ENCODE assay signal across 9 mouse cellular contexts in genomic region chr10:96621361-96621945, GRCm38 (mm10). TPM values are rescaled to one million over a fixed set of nuclear protein-coding genes. Genes with fewer than 3 reads are reported as not detected.
A peak's percentile ranks its signal among the peaks of the same experiment; 100 is the strongest.
DNase-seq lines count a peak whose midpoint lies in the region; ATAC-seq and TF ChIP-seq lines count a peak whose summit lies in the region.
"Had no signal": no experiment of that assay in that cellular context is flagged by ENCODE, and none has a peak within 500 bp of the region (broad histone marks: within the 10 kb centered on the region; RNA-seq: fewer than 3 reads in every experiment).

No protein-coding gene starts in this region.

- 42% methylated on average over 4 of the region's 4 CpGs for whole genome bisulfite sequencing in kidney, adult 2 months
- 62% methylated on average over 4 of the region's 4 CpGs for WGBS in forebrain, embryonic 15.5 days
- 83% methylated on average over 4 of the region's 4 CpGs for WGBS in midbrain, embryonic 13.5 days

- TF ChIP-seq POLR2A in kidney, adult 2 months (IDR thresholded peaks at IDR 0.05; ENCODE audit: low read depth, low read length), result no peak
- TF ChIP-seq POLR2A in ES-Bruce4 (IDR thresholded peaks at IDR 0.05; ENCODE audit: insufficient read depth, low read length), result no peak

- peak overlapping the region; percentile 41 for H3K4me3 ChIP-seq in kidney, adult 2 months (ENCODE audit: insufficient read depth, low read depth, low read length)
- H3K4me3 ChIP-seq in ES-Bruce4 (ENCODE audit: low read depth, low read length), result no peak overlapping the region
- peak overlapping the region; percentile 54 for H3K4me3 ChIP-seq in forebrain, embryonic 15.5 days
- H3K4me3 ChIP-seq in midbrain, embryonic 13.5 days (replicated peaks), result peak overlapping the region; percentile 61

- H3K36me3 ChIP-seq in kidney, adult 2 months (ENCODE audit: control insufficient read depth, insufficient read depth, low read length), result peaks cover 6% of the 10 kb centered on the region
- peaks cover 30% of the 10 kb centered on the region for H3K36me3 ChIP-seq in ES-Bruce4 (ENCODE audit: control insufficient read depth, insufficient read depth, low read length, poor library complexity, severe bottlenecking)
- peaks cover 9% of the 10 kb centered on the region; the same call in 1 of the 2 replicates for H3K36me3 ChIP-seq in forebrain, embryonic 15.5 days
- peaks cover 16% of the 10 kb centered on the region for H3K36me3 ChIP-seq in midbrain, embryonic 13.5 days

- no peaks in the 10 kb centered on the region for H3K27me3 ChIP-seq in kidney, adult 2 months (replicated peaks; ENCODE audit: control insufficient read depth, insufficient read depth, low read length)
- no peaks in the 10 kb centered on the region for H3K27me3 ChIP-seq in ES-Bruce4 (ENCODE audit: control insufficient read depth, insufficient read depth, low read length, poor library complexity, severe bottlenecking)
- no peaks in the 10 kb centered on the region for H3K27me3 ChIP-seq in forebrain, embryonic 15.5 days
- no peaks in the 10 kb centered on the region for H3K27me3 ChIP-seq in midbrain, embryonic 13.5 days

- H3K27ac ChIP-seq in kidney, adult 2 months (ENCODE audit: insufficient read depth, low read depth, low read length), result peak overlapping the region; percentile 85
- H3K27ac ChIP-seq in ES-Bruce4 (ENCODE audit: insufficient read depth, low read length), result peak overlapping the region; percentile 52; the same call in 1 of the 2 replicates
- H3K27ac ChIP-seq in forebrain, embryonic 15.5 days (replicated peaks), result peak overlapping the region; percentile 21; the same call in 1 of the 2 replicates
- no peak overlapping the region for H3K27ac ChIP-seq in midbrain, embryonic 13.5 days
- H3K27ac ChIP-seq: liver, embryonic 14.5 days had no signal

- H3K9me3 ChIP-seq in ES-Bruce4 (replicated peaks; ENCODE audit: control insufficient read depth, insufficient read depth, low read length, poor library complexity, severe bottlenecking), result no peaks in the 10 kb centered on the region
- H3K9me3 ChIP-seq in forebrain, embryonic 15.5 days, result no peaks in the 10 kb centered on the region
- H3K9me3 ChIP-seq in midbrain, embryonic 13.5 days, result no peaks in the 10 kb centered on the region

- no peak for TF ChIP-seq CTCF in kidney, adult 2 months (conservative IDR thresholded peaks at IDR 0.05; ENCODE audit: insufficient read depth, insufficient read length, low read depth, low read length)
- no peak for TF ChIP-seq CTCF in ES-Bruce4 (IDR thresholded peaks at IDR 0.05; ENCODE audit: low read depth, low read length)

- ATAC-seq in forebrain, embryonic 15.5 days (replicated peaks), result no peak
- no peak for ATAC-seq in midbrain, embryonic 13.5 days

- H3K4me2 ChIP-seq in forebrain, embryonic 15.5 days (replicated peaks), result peak overlapping the region; percentile 81
- H3K4me2 ChIP-seq in midbrain, embryonic 13.5 days (replicated peaks), result peak overlapping the region; percentile 95

- DNase-seq in kidney, adult 2 months, result no peak
- no peak for DNase-seq in kidney, adult 9 months
- DNase-seq in layer of hippocampus, adult 11-12 months (ENCODE audit: low spot score), result no peak
- DNase-seq in left cerebral cortex, postnatal 14 days (ENCODE audit: low spot score in 2 of 2), result no peak
- no peak for DNase-seq in cerebellum, adult 8-10 months

- peaks cover 29% of the 10 kb centered on the region for H3K4me1 ChIP-seq in kidney, adult 2 months (ENCODE audit: control insufficient read depth, insufficient read depth, low read length)
- peaks cover 3% of the 10 kb centered on the region for H3K4me1 ChIP-seq in ES-Bruce4 (ENCODE audit: control insufficient read depth, insufficient read depth, low read length)
- peaks cover 65% of the 10 kb centered on the region for H3K4me1 ChIP-seq in forebrain, embryonic 15.5 days
- peaks cover 64% of the 10 kb centered on the region for H3K4me1 ChIP-seq in midbrain, embryonic 13.5 days (replicated peaks)

- no peak for TF ChIP-seq EP300 in ES-Bruce4 (IDR thresholded peaks at IDR 0.05; ENCODE audit: insufficient read depth, low read depth, low read length)

- peak overlapping the region; percentile 46 for H3K9ac ChIP-seq in ES-Bruce4 (ENCODE audit: low read depth, poor library complexity, severe bottlenecking)
- H3K9ac ChIP-seq in forebrain, embryonic 15.5 days (replicated peaks), result peak overlapping the region; percentile 35
- H3K9ac ChIP-seq in midbrain, embryonic 13.5 days (replicated peaks), result peak overlapping the region; percentile 53
- H3K9ac ChIP-seq: liver, embryonic 14.5 days had no signal

- intact Hi-C loops in left cerebral cortex, postnatal 14 days (cut with DNase I), result loop anchor here (5.0 to 10.0 kb wide), 4 partner anchors 101 to 453 kb away; no protein-coding TSS in a partner anchor

RNA-seq across cellular contexts. Expression of gene Btg1, which starts 4.6 kb away (rescaled TPM):
- polyA plus RNA-seq in kidney, adult 2 months (2012; rRNA removed), result 16.3 and 35.5 TPM in 2 replicates
- polyA plus RNA-seq in ES-Bruce4 (2011; ENCODE audit: insufficient read depth, insufficient read length, low read depth, missing spikeins), result 42.0 and 42.6 TPM in 2 replicates
- polyA plus RNA-seq in forebrain, embryonic 15.5 days (2015; fragmentation: Nextera tagmentation; extraction: Ambion mirVana), result 60.0 and 61.2 TPM in 2 replicates
- polyA plus RNA-seq in midbrain, embryonic 13.5 days (2015; fragmentation: Nextera tagmentation; extraction: Ambion mirVana), result 52.9 and 58.2 TPM in 2 replicates
- 10 to 100 TPM; 34.6 to 36.9 TPM for total RNA-seq in left cerebral cortex, postnatal 14 days (2021)
